Mouse (Mus musculus) left cerebral cortex, adult 8-10 months (tissue): ENCODE results near the gene Zfp36l3. TPM values are rescaled to one million over a fixed set of nuclear protein-coding genes. Genes with fewer than 3 reads are reported as not detected.
"Not testable (repeated sequence)": the region's sequence is repeated elsewhere in the genome, so short reads cannot be mapped to it uniquely, and the experiment has no call there.

Source experiments
- DNase-seq, 2 experiments: peaks; one replicate each; pipeline ENCODE4 v3.0.0; 2022; ENCODE audit warnings: low spot score in 2 of 2
- total RNA-seq, 4 experiments: library from RNA; stranded (reverse); gene quantifications; 2 replicates each; pipeline ENCODE4 v1.2.4; 2022

The Zfp36l3 gene
- under 1 TPM in 1 of 4 experiments, not detected in 3; 0.16 TPM for total RNA-seq

GRCm38 (mm10) chrX:53776276-53776675, at the start of gene Zfp36l3:
Gene Zfp36l3, minus strand, starts transcription at chrX:53776394.
- no peak for DNase-seq

GRCm38 (mm10) chrX:53799074-53799473, 22.9 kb upstream of the Zfp36l3 start:
- DNase-seq, result no peak

- not testable (repeated sequence) for DNase-seq
Observed at GRCm38 (mm10) chrX:53797519-53797918, 21.3 kb upstream of the Zfp36l3 start, which contains the start of gene Xlr. Gene Xlr, minus strand, starts transcription at chrX:53797706.

- DNase-seq, result no peak
Observed at GRCm38 (mm10) chrX:53757736-53758135, 18.5 kb downstream of the Zfp36l3 start, which contains the start of gene 1700013H16Rik. Gene 1700013H16Rik, minus strand, starts transcription at chrX:53757831.

- no peak for DNase-seq
Observed at GRCm38 (mm10) chrX:53752851-53753250, 23.3 kb downstream of the Zfp36l3 start.

- no peak for DNase-seq
Observed at GRCm38 (mm10) chrX:53728967-53729366, 47.2 kb downstream of the Zfp36l3 start.

- no peak for DNase-seq
Observed at GRCm38 (mm10) chrX:53724596-53724995, 51.6 kb downstream of the Zfp36l3 start, which contains the start of gene 4930502E18Rik. Gene 4930502E18Rik, plus strand, starts transcription at chrX:53724826.

Other genes starting within 250 kb of the Zfp36l3 start
- gene Rtl8c, start 168.4 kb downstream of the Zfp36l3 start, total RNA-seq, result 100 to 1,000 TPM; 232 to 317 (median 268) TPM
- not detected for gene Gm14597, start 167.4 kb downstream of the Zfp36l3 start, total RNA-seq
- gene Rtl8a, start 132.7 kb downstream of the Zfp36l3 start, total RNA-seq, result 100 to 1,000 TPM; 283 to 387 (median 311) TPM
- 100 to 1,000 TPM; 216 to 264 (median 237) TPM for gene Rtl8b, start 106.0 kb downstream of the Zfp36l3 start, total RNA-seq
- under 1 TPM in 3 of 4 experiments, not detected in 1; 0.35 to 0.68 (median 0.46) TPM for gene 4930502E18Rik, start 51.6 kb downstream of the Zfp36l3 start, total RNA-seq
- not detected for gene 1700013H16Rik, start 18.6 kb downstream of the Zfp36l3 start, total RNA-seq
- 1 to 10 TPM; 1.2 to 3.3 (median 1.9) TPM for gene Xlr, start 21.3 kb upstream of the Zfp36l3 start, total RNA-seq